ENCODE assay signal across 8 mouse cellular contexts in the genomic region with DNA sequence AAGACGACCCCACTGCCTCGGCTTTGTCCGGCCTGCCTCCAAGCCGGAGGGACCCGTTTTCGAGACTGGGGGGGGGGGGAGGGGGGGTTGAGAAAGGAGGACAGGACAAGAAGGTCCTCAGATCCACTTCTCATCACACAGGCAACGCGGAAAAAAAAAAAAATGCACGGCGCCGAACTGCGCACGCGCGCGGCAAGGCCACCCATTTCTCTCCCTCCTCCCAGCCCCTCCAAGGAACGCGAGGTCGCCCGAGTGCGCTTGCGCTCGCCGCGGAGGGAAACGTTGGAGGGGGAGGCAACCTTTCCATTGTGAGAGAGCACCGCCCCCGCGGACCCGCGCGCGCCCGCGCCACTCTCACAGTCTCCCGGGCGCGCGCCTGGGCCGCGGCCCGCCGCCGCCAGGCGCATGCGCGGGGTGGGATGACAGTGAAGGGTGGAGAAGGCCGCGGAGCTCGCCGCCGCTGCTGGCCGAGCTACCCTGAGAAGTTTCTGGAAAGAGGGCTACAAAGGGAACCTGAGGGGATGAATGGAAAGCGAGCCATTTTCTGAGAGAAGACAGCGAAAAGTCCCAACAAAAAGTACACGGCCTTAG. TPM values are rescaled to one million over a fixed set of nuclear protein-coding genes. Genes with fewer than 3 reads are reported as not detected.
DNase-seq lines count a peak whose midpoint lies in the region; ATAC-seq and TF ChIP-seq lines count a peak whose summit lies in the region.

No protein-coding gene starts in this region.

- peak overlapping the region; percentile 93 for H3K4me3 ChIP-seq in brown adipose tissue, adult 24 weeks (ENCODE audit: insufficient read depth, low read depth, low read length)
- H3K4me3 ChIP-seq in heart, embryonic 15.5 days, result peak overlapping the region; percentile 77
- peak overlapping the region; percentile 93 for H3K4me3 ChIP-seq in liver, embryonic 14.5 days (ENCODE audit: insufficient read depth in 1 of 2, low read depth in 2 of 2, low read length in 2 of 2)
- H3K4me3 ChIP-seq in neural tube, embryonic 11.5 days (ENCODE audit: low read depth, low read length), result peak overlapping the region; percentile 70
- H3K4me3 ChIP-seq in stomach, postnatal 0 days (ENCODE audit: low read depth, low read length), result peak overlapping the region; percentile 55

- WGBS in heart, embryonic 15.5 days, result under 1% methylated on average over 55 of the region's 56 CpGs
- 0% methylated on average over 50 of the region's 56 CpGs for WGBS in liver, embryonic 14.5 days (ENCODE audit: insufficient replicate concordance)
- WGBS in neural tube, embryonic 11.5 days, result 0% methylated on average over 48 of the region's 56 CpGs
- under 1% methylated on average over 49 of the region's 56 CpGs for WGBS in stomach, postnatal 0 days

- TF ChIP-seq EP300 in liver, embryonic 14.5 days (IDR thresholded peaks at IDR 0.05; ENCODE audit: low read depth), result no peak
- no peak for TF ChIP-seq EP300 in stomach, postnatal 0 days (optimal IDR thresholded peaks at IDR 0.05)

- ATAC-seq in heart, embryonic 15.5 days (replicated peaks; ENCODE audit: insufficient number of reproducible peaks, insufficient read depth, low FRiP score, low read depth), result peak; percentile 84
- ATAC-seq in liver, embryonic 14.5 days (ENCODE audit: insufficient read depth), result peak; percentile 86
- peak; percentile 42 for ATAC-seq in neural tube, embryonic 11.5 days (ENCODE audit: insufficient read depth, low FRiP score, low TSS enrichment)
- peak; percentile 87 for ATAC-seq in stomach, postnatal 0 days (ENCODE audit: low FRiP score, low TSS enrichment)

- peak overlapping the region; percentile 88 for H3K4me2 ChIP-seq in heart, embryonic 15.5 days
- H3K4me2 ChIP-seq in liver, embryonic 14.5 days (ENCODE audit: low read depth), result peak overlapping the region; percentile 100
- H3K4me2 ChIP-seq in neural tube, embryonic 11.5 days (ENCODE audit: low read depth), result peak overlapping the region; percentile 97
- H3K4me2 ChIP-seq in stomach, postnatal 0 days (replicated peaks; ENCODE audit: low read depth), result peak overlapping the region; percentile 97

- no peaks in the 10 kb centered on the region for H3K36me3 ChIP-seq in heart, embryonic 15.5 days
- no peaks in the 10 kb centered on the region for H3K36me3 ChIP-seq in liver, embryonic 14.5 days (replicated peaks; ENCODE audit: control insufficient read depth, insufficient read depth, low read depth)
- H3K36me3 ChIP-seq in neural tube, embryonic 11.5 days (ENCODE audit: control insufficient read depth, insufficient read depth, low read length), result no peaks in the 10 kb centered on the region
- H3K36me3 ChIP-seq in stomach, postnatal 0 days (ENCODE audit: control insufficient read depth, insufficient read depth, low read length), result no peaks in the 10 kb centered on the region

- no peaks in the 10 kb centered on the region for H3K9me3 ChIP-seq in heart, embryonic 15.5 days (replicated peaks)
- no peaks in the 10 kb centered on the region for H3K9me3 ChIP-seq in liver, embryonic 14.5 days (ENCODE audit: control insufficient read depth, low read length)
- H3K9me3 ChIP-seq in neural tube, embryonic 11.5 days (ENCODE audit: control insufficient read depth, low read length), result no peaks in the 10 kb centered on the region
- H3K9me3 ChIP-seq in stomach, postnatal 0 days (ENCODE audit: control insufficient read depth, low read length), result no peaks in the 10 kb centered on the region

- no peaks in the 10 kb centered on the region for H3K4me1 ChIP-seq in brown adipose tissue, adult 24 weeks (ENCODE audit: control insufficient read depth, insufficient read depth, insufficient read length, low read length)
- peaks cover 11% of the 10 kb centered on the region for H3K4me1 ChIP-seq in heart, embryonic 15.5 days (replicated peaks)
- H3K4me1 ChIP-seq in liver, embryonic 14.5 days (replicated peaks; ENCODE audit: control insufficient read depth in 2 of 2, insufficient read depth in 2 of 2, low read length in 1 of 2), result peaks cover 5 to 7% of the 10 kb centered on the region in 2 experiments
- peaks cover 15% of the 10 kb centered on the region for H3K4me1 ChIP-seq in neural tube, embryonic 11.5 days (ENCODE audit: control insufficient read depth, insufficient read depth, low read length)
- no peaks in the 10 kb centered on the region for H3K4me1 ChIP-seq in stomach, postnatal 0 days (replicated peaks; ENCODE audit: control insufficient read depth, insufficient read depth)

- H3K27ac ChIP-seq in brown adipose tissue, adult 24 weeks (replicated peaks; ENCODE audit: low read depth, low read length), result peak overlapping the region; percentile 100
- H3K27ac ChIP-seq in heart, embryonic 15.5 days, result peak overlapping the region; percentile 100
- peak overlapping the region; percentile 99 for H3K27ac ChIP-seq in liver, embryonic 14.5 days
- peak overlapping the region; percentile 99 for H3K27ac ChIP-seq in neural tube, embryonic 11.5 days (ENCODE audit: low read depth, low read length)
- H3K27ac ChIP-seq in stomach, postnatal 0 days (replicated peaks), result peak overlapping the region; percentile 100

- peak overlapping the region; percentile 97 for H3K9ac ChIP-seq in heart, embryonic 15.5 days
- H3K9ac ChIP-seq in liver, embryonic 14.5 days (replicated peaks), result peak overlapping the region; percentile 99
- H3K9ac ChIP-seq in neural tube, embryonic 11.5 days (ENCODE audit: low read length), result peak overlapping the region; percentile 98
- H3K9ac ChIP-seq in stomach, postnatal 0 days (ENCODE audit: low read length), result peak overlapping the region; percentile 99

- TF ChIP-seq CTCF in liver, embryonic 14.5 days (IDR thresholded peaks at IDR 0.05; ENCODE audit: low read depth), result no peak
- no peak for TF ChIP-seq CTCF in stomach, postnatal 0 days (IDR thresholded peaks at IDR 0.05; ENCODE audit: low read depth)

- peak; percentile 100 for DNase-seq in CD4-positive, CD25-positive, alpha-beta regulatory T cell, adult 2 months (ENCODE audit: low read depth, low spot score)
- peak; percentile 95 for DNase-seq in fibroblast of lung, adult 2 months (ENCODE audit: low read depth)
- DNase-seq in kidney, postnatal 25 days, result peak; percentile 99 to 100
- DNase-seq in liver, embryonic 14.5 days (ENCODE audit: low read depth in 3 of 3, low spot score in 3 of 3), result peak; percentile 96 to 97 (median 97)
- DNase-seq in neural tube, embryonic 11.5 days (ENCODE audit: low spot score), result peak; percentile 100
- DNase-seq in stomach, postnatal 0 days (ENCODE audit: low spot score), result peak; percentile 99

- no peaks in the 10 kb centered on the region for H3K27me3 ChIP-seq in heart, embryonic 15.5 days
- no peaks in the 10 kb centered on the region for H3K27me3 ChIP-seq in liver, embryonic 14.5 days (ENCODE audit: control insufficient read depth, insufficient read depth, low read length)
- H3K27me3 ChIP-seq in neural tube, embryonic 11.5 days (ENCODE audit: control insufficient read depth, insufficient read depth, low read length), result no peaks in the 10 kb centered on the region
- no peaks in the 10 kb centered on the region for H3K27me3 ChIP-seq in stomach, postnatal 0 days (ENCODE audit: control insufficient read depth, insufficient read depth, low read length)

RNA-seq across cellular contexts. Expression of a gene that starts 7.4 kb away (rescaled TPM):
- 9.5 and 15.2 TPM in 2 replicates for polyA plus RNA-seq in brown adipose tissue, adult 24 weeks (2012; ENCODE audit: insufficient read depth, insufficient read length, missing spikeins)
- 6.3 and 7.5 TPM in 2 replicates for polyA plus RNA-seq in heart, embryonic 15.5 days (2015; fragmentation: Nextera tagmentation; extraction: Ambion mirVana)
- 2.5 and 4.0 TPM in 2 replicates for polyA plus RNA-seq in liver, embryonic 14.5 days (2012; rRNA removed)
- polyA plus RNA-seq in liver, embryonic 14.5 days (2014; fragmentation: Nextera tagmentation; extraction: Ambion mirVana), result 3.4 and 3.8 TPM in 2 replicates
- 13.9 and 16.2 TPM in 2 replicates for polyA plus RNA-seq in neural tube, embryonic 11.5 days (2014; fragmentation: Nextera tagmentation; extraction: Ambion mirVana)
- polyA plus RNA-seq in stomach, postnatal 0 days (2015; fragmentation: Nextera tagmentation; extraction: Ambion mirVana), result 2.9 and 3.2 TPM in 2 replicates

Comparison
In these comparisons a context has a peak if more than half of its experiments do, and no peak if none do; other contexts are left out.
1. Peak in every context shown above with its lines: DNase-seq, ATAC-seq, H3K4me3 ChIP-seq and H3K27ac ChIP-seq.